Mouse (Mus musculus): ENCODE data around the gene Olfr622. TPM values are rescaled to one million over a fixed set of nuclear protein-coding genes. Genes with fewer than 3 reads are reported as not detected.

Olfr622 gene
- not detected in 2 replicates for polyA plus RNA-seq (2016; fragmentation: Nextera tagmentation; extraction: Ambion mirVana)

- no peak within 1 kb of the TSS for H3K4me3 ChIP-seq
- H3K27me3 ChIP-seq (ENCODE audit: insufficient read depth, poor library complexity, severe bottlenecking): no peaks in the 10 kb centered on the region
- H3K27ac ChIP-seq: no peak within 1 kb of the TSS
- no peaks in the 10 kb centered on the region for H3K9me3 ChIP-seq
- WGBS: 71% methylated on average over 1 of the region's 1 CpGs
- H3K36me3 ChIP-seq: no peaks in the 10 kb centered on the region
- H3K4me1 ChIP-seq: no peaks in the 10 kb centered on the region
- no peak for DNase-seq (ENCODE audit: low spot score)
Observed at GRCm38 (mm10) chr7:103642602-103643001, at the start of gene Olfr622. Olfr622 (minus strand) TSS chr7:103642702.

GRCm38 (mm10) chr7:103682420-103682819 lies 39.9 kb upstream of the Olfr622 start, which contains the start of gene Olfr625-ps1:
Olfr625-ps1 (plus strand) TSS chr7:103682720.
- H3K4me3 ChIP-seq: no peak within 1 kb of the TSS
- no peaks in the 10 kb centered on the region for H3K36me3 ChIP-seq
- H3K27ac ChIP-seq: no peak within 1 kb of the TSS
- no peaks in the 10 kb centered on the region for H3K9me3 ChIP-seq
- DNase-seq (ENCODE audit: low spot score): no peak
- no peaks in the 10 kb centered on the region for H3K27me3 ChIP-seq (ENCODE audit: insufficient read depth, poor library complexity, severe bottlenecking)
- H3K4me1 ChIP-seq: no peaks in the 10 kb centered on the region

DNA sequence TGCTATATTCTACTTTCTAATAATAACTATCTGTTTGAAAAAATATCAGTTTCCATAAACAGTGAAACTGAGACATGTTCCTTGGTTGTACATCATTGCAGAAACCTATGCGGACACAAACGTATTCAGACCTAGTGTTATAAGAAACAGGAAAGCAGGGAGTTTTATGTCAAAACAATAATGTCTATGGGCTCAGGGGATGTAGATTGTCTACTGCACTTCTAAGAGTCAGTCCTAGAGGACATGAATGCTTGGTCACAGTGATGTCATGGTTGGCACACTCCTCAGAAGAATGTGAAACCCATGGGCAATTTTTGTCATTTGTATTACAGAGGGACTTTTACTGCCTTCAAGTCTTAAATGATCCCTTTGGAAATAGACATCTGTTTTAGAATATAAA lies 28.6 kb upstream of the Olfr622 start, which contains the start of gene Olfr624:
Olfr624 (minus strand) TSS at position 101 of the 400 bp plus-strand sequence.
- Histone ChIP-seq H3K4me3 (no peak within 1 kb of the TSS), H3K27ac (no peak within 1 kb of the TSS), H3K9me3 (no peaks in the 10 kb centered on the region), H3K27me3 (ENCODE audit: insufficient read depth, poor library complexity, severe bottlenecking) (no peaks in the 10 kb centered on the region), H3K4me1 (no peaks in the 10 kb centered on the region), H3K36me3 (no peaks in the 10 kb centered on the region)
- DNase-seq (ENCODE audit: low spot score): no peak
- WGBS: 95% methylated on average over 2 of the region's 2 CpGs

- Histone ChIP-seq H3K27ac (no peak within 1 kb of the TSS), H3K27me3 (ENCODE audit: insufficient read depth, poor library complexity, severe bottlenecking) (no peaks in the 10 kb centered on the region), H3K36me3 (no peaks in the 10 kb centered on the region), H3K4me3 (no peak within 1 kb of the TSS), H3K9me3 (no peaks in the 10 kb centered on the region), H3K4me1 (no peaks in the 10 kb centered on the region)
- no peak for DNase-seq (ENCODE audit: low spot score)
Observed at GRCm38 (mm10) chr7:103663598-103663997, 21.1 kb upstream of the Olfr622 start, which contains the start of gene Olfr623. Olfr623 (minus strand) TSS chr7:103663698.

DNA sequence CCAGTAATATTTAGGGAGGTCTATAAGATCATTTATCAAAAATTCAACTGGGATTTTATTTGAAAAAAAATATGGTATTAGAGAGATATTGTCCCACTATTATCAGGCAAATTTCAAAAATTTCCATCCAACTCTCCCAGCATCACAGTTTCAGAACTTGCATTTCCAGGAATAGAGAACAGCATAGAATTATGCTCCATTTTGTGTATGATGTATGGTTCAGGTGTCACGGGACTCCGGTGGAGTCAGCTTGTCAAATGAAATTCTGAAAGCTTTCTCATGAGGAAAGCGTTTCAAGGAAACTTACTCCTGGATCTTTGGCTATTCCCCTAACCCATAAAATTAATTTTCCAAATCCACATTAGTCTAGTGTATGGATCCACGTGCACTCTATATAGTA lies 1.6 kb upstream of the Olfr622 start:
- DNase-seq (ENCODE audit: low spot score): no peak

GRCm38 (mm10) chr7:103636795-103637194 lies 5.7 kb downstream of the Olfr622 start:
- no peak overlapping the region for H3K4me3 ChIP-seq
- H3K9me3 ChIP-seq: no peaks in the 10 kb centered on the region
- no peaks in the 10 kb centered on the region for H3K27me3 ChIP-seq (ENCODE audit: insufficient read depth, poor library complexity, severe bottlenecking)
- no peaks in the 10 kb centered on the region for H3K36me3 ChIP-seq
- H3K27ac ChIP-seq: no peak overlapping the region
- no peaks in the 10 kb centered on the region for H3K4me1 ChIP-seq
- DNase-seq (ENCODE audit: low spot score): no peak

More for the DNA sequence above, 1.6 kb upstream of the Olfr622 start:
- Histone ChIP-seq H3K27ac (no peak overlapping the region), H3K27me3 (ENCODE audit: insufficient read depth, poor library complexity, severe bottlenecking) (no peaks in the 10 kb centered on the region), H3K4me1 (no peaks in the 10 kb centered on the region), H3K4me3 (no peak overlapping the region), H3K9me3 (no peaks in the 10 kb centered on the region), H3K36me3 (no peaks in the 10 kb centered on the region)
- 77% methylated on average over 4 of the region's 4 CpGs for WGBS

- H3K27ac ChIP-seq: no peak within 1 kb of the TSS
- no peaks in the 10 kb centered on the region for H3K36me3 ChIP-seq
- H3K4me1 ChIP-seq: no peaks in the 10 kb centered on the region
- 72% methylated on average over 2 of the region's 2 CpGs for WGBS
- no peaks in the 10 kb centered on the region for H3K27me3 ChIP-seq (ENCODE audit: insufficient read depth, poor library complexity, severe bottlenecking)
- no peak within 1 kb of the TSS for H3K4me3 ChIP-seq
- no peak for DNase-seq (ENCODE audit: low spot score)
- H3K9me3 ChIP-seq: no peaks in the 10 kb centered on the region
Observed at GRCm38 (mm10) chr7:103612434-103612833, 30.1 kb downstream of the Olfr622 start, which contains the start of gene Olfr620. Olfr620 (minus strand) TSS chr7:103612534.

DNA sequence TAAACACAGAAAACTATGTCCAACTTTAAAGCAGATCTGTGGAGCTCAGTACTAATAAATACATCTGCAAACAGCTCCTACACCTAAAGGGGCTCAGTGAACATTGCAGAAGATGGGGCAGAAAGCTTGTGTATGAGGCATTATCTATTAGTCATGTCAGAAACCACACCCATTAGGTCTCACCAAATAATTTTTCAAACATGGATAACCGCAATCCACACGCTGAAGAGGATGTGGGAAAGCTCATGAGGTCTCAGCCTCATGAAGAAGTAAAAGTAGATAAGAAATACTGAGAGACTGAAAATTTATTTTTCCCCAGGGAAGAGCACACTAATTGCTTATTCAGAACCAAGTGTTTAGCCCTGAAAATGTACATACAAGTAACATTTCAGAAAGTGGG lies 35.1 kb downstream of the Olfr622 start:
- Histone ChIP-seq H3K4me3 (no peak overlapping the region), H3K27me3 (ENCODE audit: insufficient read depth, poor library complexity, severe bottlenecking) (no peaks in the 10 kb centered on the region), H3K4me1 (no peaks in the 10 kb centered on the region), H3K36me3 (no peaks in the 10 kb centered on the region), H3K27ac (no peak overlapping the region), H3K9me3 (no peaks in the 10 kb centered on the region)
- WGBS: 78% methylated on average over 2 of the region's 2 CpGs
- no peak for DNase-seq (ENCODE audit: low spot score)

GRCm38 (mm10) chr7:103600275-103600674 lies 42.2 kb downstream of the Olfr622 start, which contains the start of gene Olfr619:
Olfr619 (plus strand) TSS chr7:103600575.
- no peak within 1 kb of the TSS for H3K4me3 ChIP-seq
- H3K9me3 ChIP-seq: no peaks in the 10 kb centered on the region
- no peak within 1 kb of the TSS for H3K27ac ChIP-seq
- no peaks in the 10 kb centered on the region for H3K27me3 ChIP-seq (ENCODE audit: insufficient read depth, poor library complexity, severe bottlenecking)
- no peaks in the 10 kb centered on the region for H3K36me3 ChIP-seq
- DNase-seq (ENCODE audit: low spot score): no peak
- H3K4me1 ChIP-seq: no peaks in the 10 kb centered on the region

DNA sequence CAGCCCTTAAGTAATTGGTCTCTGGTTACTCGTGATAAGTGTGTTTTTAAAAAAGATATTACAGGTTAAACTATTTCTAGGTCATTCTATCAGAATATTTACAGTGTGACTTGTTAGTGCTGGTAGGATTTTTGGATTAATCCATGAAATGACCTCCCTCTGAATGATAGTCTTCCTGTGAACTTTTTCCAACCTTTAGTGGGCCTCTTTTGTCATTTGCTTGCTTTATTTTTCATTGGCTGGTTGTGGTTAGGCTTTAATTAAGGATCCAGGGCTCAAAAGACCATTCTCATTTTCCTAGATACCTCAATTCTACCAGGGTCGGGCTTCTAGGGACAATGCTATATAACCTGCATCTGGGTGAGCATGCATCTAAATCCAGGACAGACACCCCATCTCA lies 52.7 kb downstream of the Olfr622 start, which contains the start of gene Olfr618:
Olfr618 (plus strand) TSS at position 301 of the 400 bp plus-strand sequence.
- Histone ChIP-seq H3K9me3 (no peaks in the 10 kb centered on the region), H3K27me3 (ENCODE audit: insufficient read depth, poor library complexity, severe bottlenecking) (no peaks in the 10 kb centered on the region), H3K36me3 (no peaks in the 10 kb centered on the region), H3K4me1 (no peaks in the 10 kb centered on the region), H3K4me3 (no peak within 1 kb of the TSS), H3K27ac (no peak within 1 kb of the TSS)
- no peak for DNase-seq (ENCODE audit: low spot score)
- WGBS: 53% methylated on average over 2 of the region's 2 CpGs

Other genes starting within 250 kb of the Olfr622 start
- gene Usp17lc, start 227.6 kb downstream of the Olfr622 start, polyA plus RNA-seq (2016; fragmentation: Nextera tagmentation; extraction: Ambion mirVana): not detected in 2 replicates
- gene Olfr605, start 197.3 kb downstream of the Olfr622 start, polyA plus RNA-seq (2016; fragmentation: Nextera tagmentation; extraction: Ambion mirVana): not detected in 2 replicates
- gene Olfr606, start 193.7 kb downstream of the Olfr622 start, polyA plus RNA-seq (2016; fragmentation: Nextera tagmentation; extraction: Ambion mirVana): not detected in 2 replicates
- not detected in 2 replicates for gene Olfr607, start 178.6 kb downstream of the Olfr622 start, polyA plus RNA-seq (2016; fragmentation: Nextera tagmentation; extraction: Ambion mirVana)
- 0.14 TPM in 1 of 2 replicates, not detected in the other for gene Olfr608, start 172.8 kb downstream of the Olfr622 start, polyA plus RNA-seq (2016; fragmentation: Nextera tagmentation; extraction: Ambion mirVana)
- gene Olfr609, start 144.6 kb downstream of the Olfr622 start, polyA plus RNA-seq (2016; fragmentation: Nextera tagmentation; extraction: Ambion mirVana): not detected in 2 replicates
- gene Olfr610, start 130.6 kb downstream of the Olfr622 start, polyA plus RNA-seq (2016; fragmentation: Nextera tagmentation; extraction: Ambion mirVana): not detected in 2 replicates
- gene Olfr611, start 121.9 kb downstream of the Olfr622 start, polyA plus RNA-seq (2016; fragmentation: Nextera tagmentation; extraction: Ambion mirVana): not detected in 2 replicates
- not detected in 2 replicates for gene Olfr612, start 100.0 kb downstream of the Olfr622 start, polyA plus RNA-seq (2016; fragmentation: Nextera tagmentation; extraction: Ambion mirVana)
- gene Olfr613, start 94.6 kb downstream of the Olfr622 start, polyA plus RNA-seq (2016; fragmentation: Nextera tagmentation; extraction: Ambion mirVana): not detected in 2 replicates
- gene Olfr615, start 86.6 kb downstream of the Olfr622 start, polyA plus RNA-seq (2016; fragmentation: Nextera tagmentation; extraction: Ambion mirVana): not detected in 2 replicates
- gene Olfr616, start 73.6 kb downstream of the Olfr622 start, polyA plus RNA-seq (2016; fragmentation: Nextera tagmentation; extraction: Ambion mirVana): not detected in 2 replicates
- gene Olfr617, start 69.6 kb downstream of the Olfr622 start, polyA plus RNA-seq (2016; fragmentation: Nextera tagmentation; extraction: Ambion mirVana): not detected in 2 replicates
- not detected in 2 replicates for gene Olfr618, start 52.6 kb downstream of the Olfr622 start, polyA plus RNA-seq (2016; fragmentation: Nextera tagmentation; extraction: Ambion mirVana)
- gene Olfr619, start 42.1 kb downstream of the Olfr622 start, polyA plus RNA-seq (2016; fragmentation: Nextera tagmentation; extraction: Ambion mirVana): not detected in 2 replicates
- not detected in 2 replicates for gene Olfr620, start 30.2 kb downstream of the Olfr622 start, polyA plus RNA-seq (2016; fragmentation: Nextera tagmentation; extraction: Ambion mirVana)
- not detected in 2 replicates for gene Olfr623, start 21.0 kb upstream of the Olfr622 start, polyA plus RNA-seq (2016; fragmentation: Nextera tagmentation; extraction: Ambion mirVana)
- gene Olfr624, start 28.5 kb upstream of the Olfr622 start, polyA plus RNA-seq (2016; fragmentation: Nextera tagmentation; extraction: Ambion mirVana): not detected in 2 replicates
- not detected in 2 replicates for gene Olfr625-ps1, start 40.0 kb upstream of the Olfr622 start, polyA plus RNA-seq (2016; fragmentation: Nextera tagmentation; extraction: Ambion mirVana)
- gene Olfr243, start 72.0 kb upstream of the Olfr622 start, polyA plus RNA-seq (2016; fragmentation: Nextera tagmentation; extraction: Ambion mirVana): not detected in 2 replicates
- not detected in 2 replicates for gene Olfr628, start 87.7 kb upstream of the Olfr622 start, polyA plus RNA-seq (2016; fragmentation: Nextera tagmentation; extraction: Ambion mirVana)
- not detected in 2 replicates for gene Olfr629, start 102.2 kb upstream of the Olfr622 start, polyA plus RNA-seq (2016; fragmentation: Nextera tagmentation; extraction: Ambion mirVana)
- gene Olfr630, start 114.6 kb upstream of the Olfr622 start, polyA plus RNA-seq (2016; fragmentation: Nextera tagmentation; extraction: Ambion mirVana): not detected in 2 replicates
- gene Olfr69, start 128.9 kb upstream of the Olfr622 start, polyA plus RNA-seq (2016; fragmentation: Nextera tagmentation; extraction: Ambion mirVana): not detected in 2 replicates
- not detected in 2 replicates for gene Olfr68, start 137.0 kb upstream of the Olfr622 start, polyA plus RNA-seq (2016; fragmentation: Nextera tagmentation; extraction: Ambion mirVana)
- not detected in 2 replicates for gene Olfr67, start 149.1 kb upstream of the Olfr622 start, polyA plus RNA-seq (2016; fragmentation: Nextera tagmentation; extraction: Ambion mirVana)
- 442 and 979 TPM in 2 replicates for gene Hbb-bt, start 171.3 kb upstream of the Olfr622 start, polyA plus RNA-seq (2016; fragmentation: Nextera tagmentation; extraction: Ambion mirVana)
- gene Hbb-bs, start 185.4 kb upstream of the Olfr622 start, polyA plus RNA-seq (2016; fragmentation: Nextera tagmentation; extraction: Ambion mirVana): 173 and 274 TPM in 2 replicates
- gene Hbb-bh2, start 197.8 kb upstream of the Olfr622 start, polyA plus RNA-seq (2016; fragmentation: Nextera tagmentation; extraction: Ambion mirVana): 0.28 and 1.2 TPM in 2 replicates
- gene Hbb-bh1, start 200.5 kb upstream of the Olfr622 start, polyA plus RNA-seq (2016; fragmentation: Nextera tagmentation; extraction: Ambion mirVana): 8,898 and 9,884 TPM in 2 replicates
- 17,516 and 23,478 TPM in 2 replicates for gene Hbb-y, start 210.5 kb upstream of the Olfr622 start, polyA plus RNA-seq (2016; fragmentation: Nextera tagmentation; extraction: Ambion mirVana)
- not detected in 2 replicates for gene Olfr66, start 243.6 kb upstream of the Olfr622 start, polyA plus RNA-seq (2016; fragmentation: Nextera tagmentation; extraction: Ambion mirVana)